11 mouse cellular contexts compared by ENCODE assay signal in the genomic region with DNA sequence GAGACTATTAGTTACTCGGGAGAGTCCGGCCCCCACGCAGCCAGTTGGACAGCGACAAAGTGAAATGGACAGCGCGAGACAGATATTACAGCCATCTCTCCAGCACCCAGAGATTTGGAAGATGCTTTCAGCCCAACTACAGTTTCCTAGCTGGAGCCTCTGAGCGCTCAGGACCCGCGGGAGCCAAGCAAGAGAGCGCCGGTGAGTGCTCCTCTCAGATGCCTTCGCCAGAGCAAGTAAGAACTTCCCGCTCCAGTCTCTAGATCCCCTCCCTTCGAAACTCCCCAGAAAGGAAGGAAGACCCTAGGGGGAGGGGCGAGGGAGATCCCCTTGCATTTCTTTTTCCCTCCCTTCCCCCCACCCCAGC. TPM values are rescaled to one million over a fixed set of nuclear protein-coding genes. Genes with fewer than 3 reads are reported as not detected.
A peak's percentile ranks its signal among the peaks of the same experiment; 100 is the strongest.
DNase-seq lines count a peak whose midpoint lies in the region; ATAC-seq lines count a peak whose summit lies in the region.
"Had no signal": no experiment of that assay in that cellular context is flagged by ENCODE, and none has a peak within 500 bp of the region (broad histone marks: within the 10 kb centered on the region; RNA-seq: fewer than 3 reads in every experiment).

No protein-coding gene starts in this region.

- H3K4me3 ChIP-seq in midbrain, embryonic 14.5 days (replicated peaks; ENCODE audit: low read depth, low read length), result peak overlapping the region; percentile 35

- H3K9me3 ChIP-seq in midbrain, embryonic 14.5 days (ENCODE audit: control insufficient read depth, low read length), result no peaks in the 10 kb centered on the region
- H3K9me3 ChIP-seq: G1E had no signal

- H3K27ac ChIP-seq in midbrain, embryonic 14.5 days (replicated peaks; ENCODE audit: low read depth, low read length), result no peak overlapping the region

- WGBS in midbrain, embryonic 14.5 days, result 0% methylated on average over 15 of the region's 15 CpGs

- no peak for ATAC-seq in midbrain, embryonic 14.5 days (ENCODE audit: low FRiP score, low TSS enrichment)

- peak overlapping the region; percentile 26; the same call in 1 of the 2 replicates for H3K9ac ChIP-seq in midbrain, embryonic 14.5 days (replicated peaks; ENCODE audit: low read length)

- peak; percentile 16 to 28 for DNase-seq in kidney, postnatal 4 days
- DNase-seq in kidney, postnatal 14 days, result no peak
- peak; percentile 30 for DNase-seq in brain, adult 2 months (ENCODE audit: low read depth, low spot score)
- peak; percentile 16 to 26 for DNase-seq in frontal cortex, postnatal 10 days (ENCODE audit: low spot score in 2 of 2)
- peak; percentile 34 for DNase-seq in midbrain, embryonic 14.5 days
- no peak for DNase-seq in gastrocnemius, postnatal 25 days
- DNase-seq in heart, postnatal 4 days, result no peak
- no peak for DNase-seq in spleen, postnatal 10 days (ENCODE audit: low spot score in 2 of 2)
- DNase-seq: kidney, adult 18-20 months; lung, postnatal 4 days had no signal

- peak overlapping the region; percentile 74 for H3K4me2 ChIP-seq in midbrain, embryonic 14.5 days (ENCODE audit: low read length)

- H3K4me1 ChIP-seq in midbrain, embryonic 14.5 days (ENCODE audit: control insufficient read depth, insufficient read depth, low read length), result no peaks in the 10 kb centered on the region

- H3K27me3 ChIP-seq in midbrain, embryonic 14.5 days (ENCODE audit: control insufficient read depth, insufficient read depth, low read length), result peaks cover 37% of the 10 kb centered on the region

- H3K36me3 ChIP-seq in midbrain, embryonic 14.5 days (ENCODE audit: control insufficient read depth, insufficient read depth, low read length), result no peaks in the 10 kb centered on the region
- H3K36me3 ChIP-seq: G1E had no signal

RNA-seq across cellular contexts. Expression of a gene that starts 0.4 kb away (rescaled TPM):
- polyA plus RNA-seq in midbrain, embryonic 14.5 days (2014; fragmentation: Nextera tagmentation; extraction: Ambion mirVana), result 1.9 and 2.4 TPM in 2 replicates
- total RNA-seq in gastrocnemius, postnatal 25 days (2021), result not detected
- total RNA-seq in heart, postnatal 4 days (2021), result not detected
- polyA plus RNA-seq: G1E had no signal

Comparison
In these comparisons a context has a peak if more than half of its experiments do, and no peak if none do; other contexts are left out.
1. DNase-seq: peak in kidney, postnatal 4 days (2 of 2), brain, adult 2 months (single experiment), frontal cortex, postnatal 10 days (2 of 2) and midbrain, embryonic 14.5 days (single experiment); none in kidney, postnatal 14 days (single experiment), gastrocnemius, postnatal 25 days (single experiment), heart, postnatal 4 days (single experiment) and spleen, postnatal 10 days (0 of 2).